Mouse (Mus musculus) kidney, embryonic 14.5 days (tissue): ENCODE results near the gene Selenow. TPM values are rescaled to one million over a fixed set of nuclear protein-coding genes. Genes with fewer than 3 reads are reported as not detected.

Source experiments
- ATAC-seq: fragments of 200-750 bp; cut with Nextera tagmentation; 2 replicates; pipeline ENCODE4 v1.8.0; 2017; ENCODE audit warnings: moderate number of reproducible peaks, mild to moderate bottlenecking, moderate TSS enrichment, moderate library complexity; ENCODE audit not compliant: low FRiP score, low TSS enrichment
- H3K27ac ChIP-seq: fragments of 300-500 bp; sonication (generic); 2 replicates; pipeline ENCODE4 v1.5.1; 2014; ENCODE audit warnings: low read depth, mild to moderate bottlenecking, low read length, moderate library complexity, mixed read lengths
- H3K27me3 ChIP-seq: fragments of 300-500 bp; sonication (generic); 2 replicates; pipeline ENCODE4 v1.6.1; 2014; ENCODE audit warnings: mild to moderate bottlenecking, low read length; ENCODE audit not compliant: control insufficient read depth, insufficient read depth
- H3K36me3 ChIP-seq: fragments of 300-500 bp; sonication (generic); 2 replicates; pipeline ENCODE4 v1.6.1; 2014; ENCODE audit warnings: low read length, mixed read lengths; ENCODE audit not compliant: control insufficient read depth, insufficient read depth
- H3K4me1 ChIP-seq: fragments of 300-500 bp; sonication (generic); 2 replicates; pipeline ENCODE4 v1.6.1; 2014; ENCODE audit warnings: low read length, mixed read lengths; ENCODE audit not compliant: control insufficient read depth, insufficient read depth
- H3K4me2 ChIP-seq: fragments of 300-500 bp; sonication (generic); replicated peaks from 2 replicates; pipeline ENCODE4 v1.6.1; 2014; ENCODE audit warnings: low read depth, mild to moderate bottlenecking, low read length
- H3K4me3 ChIP-seq: fragments of 300-500 bp; sonication (generic); 2 replicates; pipeline ENCODE4 v1.5.1; 2014; ENCODE audit warnings: mild to moderate bottlenecking, low read length
- H3K9ac ChIP-seq: fragments of 300-500 bp; sonication (generic); 2 replicates; pipeline ENCODE4 v1.6.1; 2014; ENCODE audit warnings: low read depth, mild to moderate bottlenecking, low read length, moderate library complexity
- H3K9me3 ChIP-seq: fragments of 300-500 bp; sonication (generic); 2 replicates; pipeline ENCODE4 v1.6.1; 2016; ENCODE audit warnings: low read length; ENCODE audit not compliant: control insufficient read depth
- WGBS: fragments of 180-500 bp; shearing (Covaris S2); extraction: QIAGEN DNeasy Blood & Tissue Kit; methylation state at CpG from one replicate; pipeline ENCODE4 v1.1.7; 2014; 5-methylcytosine and 5-hydroxymethylcytosine counted together
- polyA plus RNA-seq: library from polyadenylated mRNA; unstranded; fragments of >200 nt; fragmentation: Nextera tagmentation; extraction: Ambion mirVana; gene quantifications from 2 replicates; pipeline ENCODE4 v1.2.1, GENCODE M21; 2014

Selenow gene
- polyA plus RNA-seq, 1 experiment from 2014 or later = 811 TPM

DNA sequence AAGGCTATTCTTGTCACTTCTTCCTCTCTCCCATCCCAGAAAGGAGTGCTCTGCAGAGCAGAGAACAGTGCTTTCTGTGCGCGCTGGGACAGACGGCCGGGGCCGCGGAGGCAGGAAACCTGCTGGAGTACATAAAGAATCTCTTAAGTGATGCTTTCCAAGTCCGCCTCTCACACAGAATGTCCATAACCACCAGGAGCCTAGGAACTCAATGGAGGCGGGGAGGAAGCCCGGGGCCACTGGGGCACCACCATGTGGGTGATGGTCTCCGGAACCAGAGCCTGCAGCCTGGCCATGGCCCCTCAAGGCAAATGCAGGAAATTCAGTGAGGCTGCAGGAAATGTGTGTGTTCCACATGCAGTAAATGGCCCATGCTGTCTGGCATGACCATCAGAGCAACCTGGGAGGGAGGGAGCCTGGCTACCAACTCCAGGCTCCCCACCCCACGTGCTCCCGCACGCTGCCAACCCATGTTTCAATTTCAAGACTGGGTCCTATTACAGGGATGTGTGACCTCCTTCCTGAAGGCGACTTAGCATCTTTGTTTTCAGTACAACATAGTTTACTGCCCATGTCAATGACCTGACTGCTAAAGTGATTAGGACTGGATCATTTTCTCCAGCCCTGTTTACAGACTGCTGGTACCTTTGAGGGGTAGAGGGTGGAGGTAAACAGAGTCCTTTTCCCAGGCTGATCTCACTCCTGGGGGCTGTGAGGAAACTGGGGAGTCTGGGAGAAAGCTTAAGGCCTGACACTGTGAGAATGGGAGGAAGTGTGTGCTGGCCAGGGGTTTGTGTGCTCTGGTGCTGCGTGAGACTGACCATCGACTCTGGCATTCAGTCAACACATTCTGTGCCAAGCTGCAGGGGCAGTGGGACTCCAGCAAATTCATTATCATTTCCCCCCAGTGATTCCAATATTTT is 11.5 kb upstream of the Selenow start:
- ATAC-seq = peak; percentile 66

DNA sequence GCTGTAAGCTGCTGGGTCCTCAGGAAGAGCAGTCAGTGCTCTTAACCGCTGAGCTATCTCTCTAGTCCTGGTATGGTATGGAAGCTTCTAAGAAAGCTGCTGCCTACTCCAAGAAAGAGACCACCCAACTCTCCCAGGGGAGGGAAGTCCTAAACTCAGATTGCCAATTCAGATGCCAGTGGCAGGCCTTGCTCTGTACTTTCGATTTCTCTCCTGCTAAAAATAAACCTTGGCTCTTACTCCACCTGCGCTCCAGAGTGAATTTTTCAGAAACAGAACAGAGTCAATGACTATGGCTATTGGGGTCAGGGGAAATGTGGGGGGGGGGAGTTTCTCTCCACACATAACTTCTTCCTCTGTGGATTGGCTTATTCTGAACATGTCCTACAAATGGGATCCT is 9.4 kb upstream of the Selenow start:
- no peak for ATAC-seq
- Histone ChIP-seq H3K36me3 (peaks cover 4% of the 10 kb centered on the region; the same call in 1 of the 2 replicates), H3K4me1 (0 out of 2 replicates have a peak, but pooled peaks cover 3% of the 10 kb centered on the region), H3K4me2 (no peak overlapping the region), H3K4me3 (no peak overlapping the region), H3K27me3 (no peaks in the 10 kb centered on the region), H3K9ac (no peak overlapping the region), H3K27ac (no peak overlapping the region), H3K9me3 (no peaks in the 10 kb centered on the region)
- 88% methylated on average over 3 of the region's 3 CpGs for WGBS

More for the DNA sequence above, 11.5 kb upstream of the Selenow start:
- H3K4me2 ChIP-seq = no peak overlapping the region
- 0 out of 2 replicates have a peak, but pooled peaks cover 3% of the 10 kb centered on the region for H3K4me1 ChIP-seq
- no peak overlapping the region for H3K9ac ChIP-seq
- peaks cover 25% of the 10 kb centered on the region for H3K36me3 ChIP-seq
- H3K27ac ChIP-seq = peak overlapping the region; percentile 42; the same call in 1 of the 2 replicates
- H3K9me3 ChIP-seq = no peaks in the 10 kb centered on the region
- H3K27me3 ChIP-seq = no peaks in the 10 kb centered on the region
- no peak overlapping the region for H3K4me3 ChIP-seq
- WGBS = 33% methylated on average over 16 of the region's 16 CpGs

DNA sequence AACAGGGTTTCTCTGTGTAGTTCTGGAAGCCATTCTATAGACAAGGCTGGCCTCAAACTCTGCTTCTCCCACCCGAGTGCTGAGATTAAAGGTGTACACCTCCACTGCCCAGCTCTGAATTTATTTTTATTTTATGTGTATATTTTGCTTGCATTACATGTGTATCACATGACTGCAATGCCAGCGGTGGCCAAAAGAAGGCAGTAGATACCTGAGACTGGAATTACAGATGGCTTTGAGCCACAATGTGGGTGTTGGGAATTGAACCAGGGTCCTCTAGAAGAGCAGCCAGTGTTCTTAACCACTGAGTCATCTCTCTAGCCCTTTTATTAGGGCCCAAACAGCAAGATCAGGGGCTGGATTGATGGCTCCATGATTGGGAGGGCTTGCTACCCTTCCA is 8.3 kb upstream of the Selenow start:
- no peak overlapping the region for H3K4me3 ChIP-seq
- H3K9me3 ChIP-seq = no peaks in the 10 kb centered on the region
- H3K36me3 ChIP-seq = no peaks in the 10 kb centered on the region
- WGBS = 68% methylated on average over 2 of the region's 2 CpGs
- H3K4me1 ChIP-seq = 0 out of 2 replicates have a peak, but pooled peaks cover 3% of the 10 kb centered on the region
- no peak overlapping the region for H3K9ac ChIP-seq
- H3K27me3 ChIP-seq = no peaks in the 10 kb centered on the region
- ATAC-seq = no peak
- no peak overlapping the region for H3K27ac ChIP-seq
- H3K4me2 ChIP-seq = no peak overlapping the region

DNA sequence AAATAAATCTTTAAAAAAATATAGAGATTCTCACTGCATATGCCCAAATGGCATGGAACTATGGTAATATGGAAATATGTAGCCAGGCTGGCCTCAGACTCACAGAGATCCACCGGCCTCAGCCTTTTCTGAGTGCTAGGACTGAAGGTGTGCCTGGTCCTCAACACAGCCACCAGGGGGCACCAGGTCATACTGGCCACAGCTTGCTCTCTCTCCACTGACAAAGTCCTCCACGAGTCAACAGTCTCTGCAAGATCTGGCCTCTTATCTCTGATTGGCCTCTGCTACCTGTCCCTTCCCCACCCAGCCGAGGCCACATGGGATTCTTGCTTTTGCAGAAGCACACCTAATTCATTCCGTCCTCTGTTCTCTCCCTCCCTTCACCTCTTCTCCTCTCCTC is 7.7 kb upstream of the Selenow start:
- H3K9me3 ChIP-seq = no peaks in the 10 kb centered on the region
- H3K4me2 ChIP-seq = no peak overlapping the region
- H3K4me1 ChIP-seq = 0 out of 2 replicates have a peak, but pooled peaks cover 3% of the 10 kb centered on the region
- H3K4me3 ChIP-seq = no peak overlapping the region
- ATAC-seq = peak; percentile 63
- H3K27me3 ChIP-seq = no peaks in the 10 kb centered on the region
- 31% methylated on average over 4 of the region's 4 CpGs for WGBS
- no peak overlapping the region for H3K9ac ChIP-seq
- no peaks in the 10 kb centered on the region for H3K36me3 ChIP-seq
- H3K27ac ChIP-seq = no peak overlapping the region

DNA sequence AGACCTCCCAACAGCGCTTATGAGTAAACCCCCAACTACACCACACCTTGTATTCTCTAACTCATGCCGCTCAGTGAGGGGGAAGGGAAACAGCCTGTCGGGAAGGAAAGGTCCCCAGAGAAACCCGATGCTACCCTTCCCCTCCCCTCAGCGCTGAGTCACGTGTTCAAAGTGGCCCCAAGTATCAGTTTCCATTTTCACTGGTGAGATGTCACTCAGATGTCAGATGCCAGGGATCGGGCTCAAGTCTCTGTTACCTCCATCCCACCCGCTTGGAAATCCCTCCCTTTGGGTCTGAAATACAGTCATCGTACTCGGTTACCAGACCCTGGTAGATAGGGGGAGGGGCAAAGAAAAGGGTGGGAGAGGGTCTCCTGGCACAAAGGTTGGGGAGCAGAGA is 406 bp downstream of the Selenow start:
- Histone ChIP-seq H3K27me3 (no peaks in the 10 kb centered on the region), H3K27ac (peak overlapping the region; percentile 25; the same call in 1 of the 2 replicates), H3K9me3 (no peaks in the 10 kb centered on the region), H3K9ac (peak overlapping the region; percentile 70), H3K4me2 (peak overlapping the region; percentile 49), H3K4me1 (peaks cover 12% of the 10 kb centered on the region), H3K36me3 (peaks cover 28% of the 10 kb centered on the region; the same call in 1 of the 2 replicates), H3K4me3 (peak overlapping the region; percentile 71)
- WGBS = under 1% methylated on average over 10 of the region's 10 CpGs
- peak; percentile 60 for ATAC-seq

DNA sequence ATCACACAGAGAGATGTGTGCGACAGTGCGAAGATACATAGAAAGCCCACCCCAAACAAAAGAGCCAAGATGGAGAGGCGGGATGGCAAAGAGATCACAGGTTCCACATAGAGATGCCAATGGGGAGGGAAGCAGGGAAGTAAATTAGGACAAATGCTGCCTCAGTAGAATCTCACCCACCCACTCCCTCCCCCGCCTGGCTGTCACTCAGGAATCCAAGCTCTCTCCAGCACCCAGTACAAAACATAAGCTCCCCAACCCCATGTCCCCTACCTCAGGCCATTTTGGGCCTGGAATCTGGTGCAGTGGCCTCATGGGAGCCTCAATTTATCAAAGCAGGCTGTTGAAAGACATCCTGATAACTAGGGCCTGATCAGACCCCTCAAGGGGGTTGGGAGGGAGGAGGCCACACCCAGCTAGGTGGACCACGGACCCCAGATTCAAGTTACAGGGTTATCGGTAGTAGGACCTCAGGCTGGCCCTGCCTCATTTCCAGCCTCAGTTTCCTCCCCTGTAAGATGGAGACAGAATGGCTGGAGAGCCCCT is 1.5 kb downstream of the Selenow start:
- H3K4me1 ChIP-seq = peaks cover 12% of the 10 kb centered on the region
- peak overlapping the region; percentile 71 for H3K4me3 ChIP-seq
- no peaks in the 10 kb centered on the region for H3K9me3 ChIP-seq
- H3K27ac ChIP-seq = no peak overlapping the region
- peaks cover 30% of the 10 kb centered on the region; the same call in 1 of the 2 replicates for H3K36me3 ChIP-seq
- 90% methylated on average over 6 of the region's 6 CpGs for WGBS
- peak overlapping the region; percentile 70; the same call in 1 of the 2 replicates for H3K9ac ChIP-seq
- no peaks in the 10 kb centered on the region for H3K27me3 ChIP-seq
- no peak for ATAC-seq
- H3K4me2 ChIP-seq = peak overlapping the region; percentile 49

DNA sequence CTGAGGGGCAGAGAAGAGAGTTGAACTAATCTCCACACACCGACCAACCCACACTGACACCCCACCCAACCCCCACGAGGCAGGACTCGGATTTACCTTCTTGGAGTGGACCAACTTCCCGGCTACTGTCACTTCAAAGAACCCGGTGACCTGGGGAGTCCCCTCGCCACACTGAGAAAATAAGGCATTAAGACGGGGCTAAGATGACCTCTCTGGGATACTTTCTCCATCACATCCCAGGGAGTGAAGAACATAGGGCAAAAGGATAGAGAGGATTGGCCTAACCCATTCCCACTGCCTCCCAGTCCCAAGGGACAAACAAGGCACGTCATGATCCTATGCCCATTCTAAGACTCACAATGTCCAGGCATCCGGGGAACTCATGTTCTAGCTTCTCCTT is 2.3 kb downstream of the Selenow start:
- Histone ChIP-seq H3K9ac (no peak overlapping the region), H3K4me2 (0 out of 2 replicates have a peak overlapping the region, but pooled peaks have one; percentile 49), H3K27ac (no peak overlapping the region), H3K4me3 (no peak overlapping the region), H3K27me3 (no peaks in the 10 kb centered on the region), H3K36me3 (peaks cover 30% of the 10 kb centered on the region; the same call in 1 of the 2 replicates), H3K9me3 (no peaks in the 10 kb centered on the region), H3K4me1 (peaks cover 12% of the 10 kb centered on the region)
- 90% methylated on average over 9 of the region's 9 CpGs for WGBS
- ATAC-seq = no peak

DNA sequence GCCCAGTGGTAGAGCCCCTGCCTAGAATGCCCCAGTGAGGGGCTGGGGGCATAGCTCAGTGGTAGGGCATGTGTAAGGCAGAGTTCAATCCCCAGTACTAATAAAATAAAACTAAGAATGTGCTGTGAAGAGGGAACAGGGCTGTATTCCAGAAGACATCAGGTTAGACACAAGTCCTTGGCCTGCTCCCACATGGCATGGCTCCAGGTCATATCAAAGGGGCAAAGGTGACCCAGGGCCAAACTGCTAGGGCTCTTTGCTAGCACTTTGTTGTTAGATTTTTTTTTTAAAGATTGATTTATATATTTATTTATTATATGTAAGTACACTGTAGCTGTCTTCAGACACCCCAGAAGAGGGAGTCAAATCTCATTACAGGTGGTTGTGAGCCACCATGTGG is 3.8 kb downstream of the Selenow start:
- no peaks in the 10 kb centered on the region for H3K9me3 ChIP-seq
- ATAC-seq = no peak
- peaks cover 30% of the 10 kb centered on the region; the same call in 1 of the 2 replicates for H3K36me3 ChIP-seq
- no peak overlapping the region for H3K4me2 ChIP-seq
- H3K27me3 ChIP-seq = no peaks in the 10 kb centered on the region
- no peak overlapping the region for H3K27ac ChIP-seq
- H3K9ac ChIP-seq = no peak overlapping the region
- no peak overlapping the region for H3K4me3 ChIP-seq
- H3K4me1 ChIP-seq = peaks cover 12% of the 10 kb centered on the region

DNA sequence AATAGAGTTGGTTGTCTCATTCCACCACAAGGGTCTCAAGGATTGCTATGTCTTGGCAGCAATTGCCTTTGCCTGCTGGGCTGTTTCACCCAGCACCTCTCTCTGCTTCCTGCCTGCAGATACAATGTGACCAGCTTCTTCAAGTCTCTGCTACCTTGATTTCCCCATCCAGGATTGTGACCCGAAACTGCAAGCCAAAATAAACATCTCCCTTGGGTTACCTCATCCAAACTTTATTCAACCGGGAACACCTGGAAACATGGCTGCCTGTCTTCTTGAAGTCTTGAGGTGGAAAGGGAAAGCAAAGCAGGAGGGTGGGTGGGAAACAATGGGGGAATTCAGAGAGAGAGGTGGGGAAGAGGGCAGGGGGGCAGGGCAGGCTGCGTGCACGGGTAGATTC is 5.2 kb downstream of the Selenow start:
- Histone ChIP-seq H3K36me3 (peaks cover 30% of the 10 kb centered on the region; the same call in 1 of the 2 replicates), H3K4me1 (peaks cover 9% of the 10 kb centered on the region), H3K4me2 (no peak overlapping the region), H3K9ac (no peak overlapping the region), H3K9me3 (no peaks in the 10 kb centered on the region), H3K4me3 (no peak overlapping the region), H3K27me3 (no peaks in the 10 kb centered on the region), H3K27ac (no peak overlapping the region)
- WGBS = 90% methylated on average over 4 of the region's 4 CpGs
- ATAC-seq = no peak
